Mouse (Mus musculus): ENCODE results near the gene Gpr107. TPM values are rescaled to one million over a fixed set of nuclear protein-coding genes. Genes with fewer than 3 reads are reported as not detected.

Gpr107 gene
- total and polyA plus RNA-seq, 3 experiments: 16.4 to 18.3 TPM; not detected in 1

DNA sequence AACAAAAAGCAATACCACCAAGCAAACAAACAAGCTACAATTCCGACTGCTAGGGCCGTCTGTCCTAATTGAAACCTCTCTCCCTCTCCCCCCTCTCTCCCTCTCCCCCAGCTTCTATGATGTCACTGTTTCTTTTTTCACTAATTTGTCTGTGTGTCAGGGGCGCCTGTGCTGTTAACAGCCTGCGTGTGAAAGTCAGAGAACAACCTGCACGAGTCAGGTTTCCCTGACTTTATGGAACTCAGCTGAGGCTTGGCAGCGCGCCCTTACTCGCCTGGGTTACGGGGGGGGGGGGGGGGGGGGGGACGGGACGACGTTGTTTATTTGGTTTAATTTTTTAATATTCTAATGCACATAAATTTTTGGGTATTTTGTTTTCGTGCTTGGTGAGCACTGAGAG, 15.8 kb upstream of the Gpr107 start:
- H3K27me3 ChIP-seq (ENCODE audit: control insufficient read depth in 1 of 2, insufficient read depth in 2 of 2, low read length in 2 of 2): no peaks in the 10 kb centered on the region
- H3K9me3 ChIP-seq (replicated peaks; ENCODE audit: insufficient read depth, low read length): no peaks in the 10 kb centered on the region
- peaks cover 0 to 6% of the 10 kb centered on the region in 2 experiments for H3K4me1 ChIP-seq (ENCODE audit: control insufficient read depth in 1 of 2, insufficient read depth in 2 of 2, low read length in 2 of 2)
- H3K4me3 ChIP-seq (ENCODE audit: control insufficient read depth in 1 of 2, insufficient read depth in 1 of 2, low read depth in 2 of 2, low read length in 2 of 2): no peak overlapping the region
- no peak overlapping the region for H3K9ac ChIP-seq (ENCODE audit: control insufficient read depth, low read depth, low read length, poor library complexity, severe bottlenecking)
- DNase-seq (ENCODE audit: low read depth, low spot score): no peak
- TF ChIP-seq ZNF384 (IDR thresholded peaks at IDR 0.05; ENCODE audit: low read depth, low read length) (no peak), ELF1 (IDR thresholded peaks at IDR 0.05; ENCODE audit: low read depth, low read length) (no peak), MAZ (IDR thresholded peaks at IDR 0.05; ENCODE audit: low read depth, low read length) (no peak), POLR2A (IDR thresholded peaks at IDR 0.05; ENCODE audit: control insufficient read depth in 1 of 2, insufficient read depth in 1 of 2, low read depth in 1 of 2, low read length in 2 of 2, poor library complexity in 1 of 2) (no peak), CHD2 (IDR thresholded peaks at IDR 0.05; ENCODE audit: low read length) (no peak), MYB (IDR thresholded peaks at IDR 0.05; ENCODE audit: low read depth, low read length) (no peak), TCF12 (IDR thresholded peaks at IDR 0.05; ENCODE audit: low read depth, low read length) (no peak), POLR2AphosphoS5 (IDR thresholded peaks at IDR 0.05; ENCODE audit: borderline replicate concordance, low read depth, low read length) (no peak), GABPA (IDR thresholded peaks at IDR 0.05; ENCODE audit: low read depth, low read length) (no peak), NELFE (IDR thresholded peaks at IDR 0.05; ENCODE audit: low read depth, low read length) (no peak), CTCF (IDR thresholded peaks at IDR 0.05 in 2 of 3, conservative IDR thresholded peaks at IDR 0.05 in 1 of 3; ENCODE audit: control insufficient read depth in 1 of 3, insufficient read depth in 1 of 3, low read depth in 2 of 3, low read length in 3 of 3, poor library complexity in 1 of 3, severe bottlenecking in 1 of 3) (no peak)
- no peak overlapping the region for H3K27ac ChIP-seq (ENCODE audit: control insufficient read depth, low read depth, low read length)
- peaks cover 3% of the 10 kb centered on the region for H3K79me2 ChIP-seq (ENCODE audit: control insufficient read depth, insufficient read depth, low read length, poor library complexity)
- peaks cover 0 to under 1% of the 10 kb centered on the region in 2 experiments; a peak in 2 of 4 replicates for H3K36me3 ChIP-seq (ENCODE audit: control insufficient read depth in 1 of 2, insufficient read depth in 2 of 2, low read length in 2 of 2)

DNA sequence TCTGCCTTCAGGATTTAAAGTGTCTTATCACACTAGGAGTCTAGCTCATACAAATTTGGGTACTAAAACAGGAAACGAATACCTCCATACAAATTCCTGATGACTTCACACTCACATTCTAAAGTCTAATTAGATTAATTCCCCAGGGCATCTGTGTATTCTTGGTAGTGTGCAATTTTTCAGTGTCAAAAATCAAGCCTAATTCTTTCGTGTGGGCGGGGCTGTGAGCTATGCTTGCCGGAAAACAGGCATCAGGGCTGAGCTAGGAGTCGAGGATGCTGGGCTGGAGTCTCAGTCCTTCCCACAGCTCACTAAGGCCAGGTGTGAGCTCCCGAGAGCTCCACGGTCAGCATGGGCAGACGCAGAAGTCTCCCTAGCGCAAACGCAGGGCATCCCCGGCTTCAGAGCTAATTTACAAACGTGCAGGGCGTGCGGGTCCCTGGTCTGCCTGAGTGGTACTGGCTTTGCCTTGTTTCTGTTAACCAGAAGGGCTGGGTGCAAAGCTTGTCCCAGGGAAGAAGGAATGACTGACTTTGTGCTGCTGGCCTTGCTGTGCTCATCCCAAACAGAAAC, 15.0 kb upstream of the Gpr107 start:
- Histone ChIP-seq H3K9me3 (replicated peaks; ENCODE audit: insufficient read depth, low read length) (no peaks in the 10 kb centered on the region), H3K27ac (ENCODE audit: control insufficient read depth, low read depth, low read length) (no peak overlapping the region), H3K79me2 (ENCODE audit: control insufficient read depth, insufficient read depth, low read length, poor library complexity) (peaks cover 6% of the 10 kb centered on the region), H3K4me3 (ENCODE audit: control insufficient read depth in 1 of 2, insufficient read depth in 1 of 2, low read depth in 2 of 2, low read length in 2 of 2) (no peak overlapping the region), H3K4me1 (ENCODE audit: control insufficient read depth in 1 of 2, insufficient read depth in 2 of 2, low read length in 2 of 2) (0 out of 4 replicates have a peak, but pooled peaks cover 0 to 4% of the 10 kb centered on the region in 2 experiments), H3K36me3 (ENCODE audit: control insufficient read depth in 1 of 2, insufficient read depth in 2 of 2, low read length in 2 of 2) (no peaks in the 10 kb centered on the region), H3K9ac (ENCODE audit: control insufficient read depth, low read depth, low read length, poor library complexity, severe bottlenecking) (no peak overlapping the region), H3K27me3 (ENCODE audit: control insufficient read depth in 1 of 2, insufficient read depth in 2 of 2, low read length in 2 of 2) (no peaks in the 10 kb centered on the region)
- DNase-seq (ENCODE audit: low read depth, low spot score): no peak
- TF ChIP-seq POLR2AphosphoS2 (IDR thresholded peaks at IDR 0.05; ENCODE audit: low read length) (no peak), GABPA (IDR thresholded peaks at IDR 0.05; ENCODE audit: low read depth, low read length) (no peak), ZNF384 (IDR thresholded peaks at IDR 0.05; ENCODE audit: low read depth, low read length) (no peak), BHLHE40 (IDR thresholded peaks at IDR 0.05; ENCODE audit: borderline replicate concordance, low read depth, low read length) (no peak), CHD1 (IDR thresholded peaks at IDR 0.05; ENCODE audit: low read depth, low read length) (no peak), GATA1 (IDR thresholded peaks at IDR 0.05; ENCODE audit: low read depth, low read length) (no peak), POLR2AphosphoS5 (IDR thresholded peaks at IDR 0.05; ENCODE audit: borderline replicate concordance, low read depth, low read length) (no peak), E2F4 (IDR thresholded peaks at IDR 0.05; ENCODE audit: borderline replicate concordance, low read depth, low read length) (no peak), RCOR1 (IDR thresholded peaks at IDR 0.05; ENCODE audit: low read depth, low read length) (no peak), USF1 (IDR thresholded peaks at IDR 0.05; ENCODE audit: low read depth, low read length) (no peak), MXI1 (IDR thresholded peaks at IDR 0.05; ENCODE audit: low read depth, low read length) (no peak), MAX (IDR thresholded peaks at IDR 0.05; ENCODE audit: low read length) (no peak), MYC (IDR thresholded peaks at IDR 0.05; ENCODE audit: low read depth, low read length) (no peak), UBTF (IDR thresholded peaks at IDR 0.05; ENCODE audit: borderline replicate concordance, insufficient read depth, low read depth, low read length) (no peak), SIN3A (IDR thresholded peaks at IDR 0.05; ENCODE audit: low read length) (no peak), MAFK (IDR thresholded peaks at IDR 0.05; ENCODE audit: borderline replicate concordance, low read depth, low read length) (no peak), NRF1 (IDR thresholded peaks at IDR 0.05; ENCODE audit: insufficient read depth, low read depth, low read length, poor library complexity, severe bottlenecking) (no peak)
